Mouse (Mus musculus) Patski (cell line): Measurements from ENCODE around the gene Pin1rt1. TPM values are rescaled to one million over a fixed set of nuclear protein-coding genes. Genes with fewer than 3 reads are reported as not detected.

Experiments used
- ATAC-seq: fragments of 100-300 bp; one replicate; pipeline ENCODE4 v1.8.0; 2021
- CTCF ChIA-PET: fragments of 350-600 bp; sonication (Branson Sonifier 250); formaldehyde crosslinking; loops from one replicate; lab custom pipeline; 2022; ENCODE audit warnings: inconsistent platforms; lab: Charles Lee
- POLR2A ChIA-PET: fragments of 350-600 bp; sonication (Branson Sonifier 250); formaldehyde crosslinking; loops from one replicate; lab custom pipeline; 2022; ENCODE audit warnings: antibody characterized with exemption, inconsistent platforms; lab: Charles Lee
- DNase-seq: peaks from one replicate; pipeline ENCODE4 v3.0.0-alpha.2; 2011; ENCODE audit warnings: low read depth, low spot score
- H3K27me3 ChIP-seq: fragments of 371-371 bp; one replicate; pipeline ENCODE4 v1.5.1; 2021
- CTCF ChIP-seq: fragments of 100-300 bp; IDR thresholded peaks from one replicate; pipeline ENCODE4 v1.5.1; 2021
- in situ Hi-C: fragments of 300-500 bp; cut with MboI; formaldehyde crosslinking; loops from 3 replicates; pipeline ENCODE4 v1.11.1; 2018; ENCODE audit warnings: low pct_unique_long_range_greater_than_20kb, mixed read lengths
- polyA plus RNA-seq: library from polyadenylated mRNA; unstranded; gene quantifications from one replicate; pipeline ENCODE4 v1.2.3, GENCODE M21; 2021

Gene Pin1rt1
- polyA plus RNA-seq, 1 experiment from 2014 or later, result 0.06 TPM

GRCm38 (mm10) chr2:104692551-104692950 lies 23.6 kb downstream of the Pin1rt1 start:
- in situ Hi-C loops, result no loop called here
- ChIA-PET POLR2A (no interaction called here), CTCF (no interaction called here)
- TF ChIP-seq CTCF, result no peak
- ATAC-seq, result no peak
- H3K27me3 ChIP-seq, result no peaks in the 10 kb centered on the region
- DNase-seq, result no peak

- DNase-seq (no peak), ATAC-seq (no peak)
- in situ Hi-C loops, result no loop called here
- no peaks in the 10 kb centered on the region for H3K27me3 ChIP-seq
- TF ChIP-seq CTCF, result no peak
- POLR2A ChIA-PET, result no interaction called here
- CTCF ChIA-PET, result no interaction called here
Observed at GRCm38 (mm10) chr2:104690720-104691119, 25.5 kb downstream of the Pin1rt1 start.

- DNase-seq, result no peak
- in situ Hi-C loops, result no loop called here
- no peak for ATAC-seq
- ChIA-PET POLR2A (no interaction called here), CTCF (interaction anchor here (0.9 kb wide), 1 partner anchor 142 kb away, joined by 4 read pairs; no protein-coding TSS in a partner anchor)
- H3K27me3 ChIP-seq, result no peaks in the 10 kb centered on the region
- no peak for TF ChIP-seq CTCF
Observed at GRCm38 (mm10) chr2:104688724-104689123, 27.5 kb downstream of the Pin1rt1 start.

DNA sequence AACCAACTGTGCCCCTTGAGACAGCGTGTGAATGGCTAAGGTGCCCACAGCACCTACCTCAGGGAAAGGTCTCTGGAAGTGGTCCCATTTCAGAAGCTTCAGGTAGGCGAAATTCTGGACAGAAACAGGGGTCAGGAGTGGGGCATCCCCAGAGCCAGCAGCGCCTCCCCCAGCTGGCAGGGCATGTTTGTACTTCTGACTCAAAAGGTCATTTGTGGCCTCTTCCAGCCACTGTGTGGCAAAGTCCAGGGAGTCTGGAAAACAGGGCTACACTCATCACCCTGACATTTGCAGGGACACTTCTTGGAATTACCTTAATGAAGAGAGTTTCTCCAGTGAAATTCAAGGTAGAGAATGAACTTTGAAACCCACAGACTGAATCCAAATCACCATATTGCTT lies 27.9 kb downstream of the Pin1rt1 start:
- CTCF ChIA-PET, result interaction anchor here (0.9 kb wide), 1 partner anchor 143 kb away, joined by 4 read pairs; no protein-coding TSS in a partner anchor
- no peaks in the 10 kb centered on the region for H3K27me3 ChIP-seq
- no peak for TF ChIP-seq CTCF
- in situ Hi-C loops, result no loop called here
- POLR2A ChIA-PET, result no interaction called here
- no peak for DNase-seq
- no peak for ATAC-seq

GRCm38 (mm10) chr2:104687261-104687660 lies 28.9 kb downstream of the Pin1rt1 start:
- POLR2A ChIA-PET, result no interaction called here
- no peak for TF ChIP-seq CTCF
- DNase-seq (no peak), ATAC-seq (no peak)
- in situ Hi-C loops, result no loop called here
- CTCF ChIA-PET, result interaction anchor here (0.6 kb wide), 1 partner anchor 31 kb away, joined by 3 read pairs; no protein-coding TSS in a partner anchor
- no peaks in the 10 kb centered on the region for H3K27me3 ChIP-seq

DNA sequence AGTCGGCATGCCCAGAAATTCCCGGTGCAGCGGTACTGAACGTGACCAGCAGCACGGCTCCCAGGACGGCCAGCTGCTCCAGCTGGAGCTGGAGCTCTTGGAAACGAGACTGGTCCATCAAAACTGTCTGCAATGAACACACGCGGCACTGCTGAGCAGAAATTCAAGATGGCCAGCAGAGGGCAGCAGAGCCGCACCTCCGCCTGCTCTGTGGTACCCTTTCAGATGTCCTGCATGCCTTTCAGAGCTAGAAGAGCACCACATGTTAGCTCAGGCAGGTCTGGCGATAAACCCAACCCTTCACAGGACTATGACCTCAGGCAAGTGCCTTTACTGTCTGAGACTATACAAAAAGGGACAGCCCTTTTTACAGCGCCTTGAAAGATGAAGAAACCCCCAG lies 30.8 kb downstream of the Pin1rt1 start:
- no peak for DNase-seq
- in situ Hi-C loops, result no loop called here
- peak; percentile 87 for ATAC-seq
- ChIA-PET CTCF (interaction anchor here (0.5 to 2.5 kb wide), 40 partner anchors 9 to 353 kb away, joined by 3 to 18 read pairs (median 4); partner anchors contain the start of genes Depdc7, Pin1rt1 and Tcp11l1), POLR2A (no interaction called here)
- TF ChIP-seq CTCF, result peak; percentile 97
- H3K27me3 ChIP-seq, result no peaks in the 10 kb centered on the region

DNA sequence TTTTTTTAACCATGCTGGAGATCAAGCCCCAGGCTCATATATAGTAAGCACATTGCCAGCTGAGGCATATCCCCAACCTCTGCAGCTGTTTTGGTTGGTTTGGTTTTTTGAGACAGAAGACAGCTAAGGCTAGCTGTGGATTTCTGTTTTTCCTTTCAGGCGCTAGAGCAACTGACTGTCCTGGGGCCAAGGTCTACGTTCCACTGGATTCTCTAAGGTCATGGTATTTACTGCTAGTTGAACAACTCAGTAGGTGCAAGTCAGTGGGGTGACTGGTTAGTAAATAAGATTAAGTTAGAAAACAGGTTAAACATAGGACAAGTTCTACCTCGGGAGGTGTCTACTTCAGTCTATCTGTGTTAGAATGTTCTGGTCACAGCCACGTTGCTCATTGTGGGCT lies 31.4 kb downstream of the Pin1rt1 start:
- ATAC-seq, result no peak
- in situ Hi-C loops, result loop anchor here (5.0 kb wide), 1 partner anchor 68 kb away; no protein-coding TSS in a partner anchor
- no peak for DNase-seq
- ChIA-PET POLR2A (interaction anchor here (1.0 kb wide), 1 partner anchor 78 kb away, joined by 3 read pairs; no protein-coding TSS in a partner anchor), CTCF (interaction anchor here (0.6 to 2.5 kb wide), 32 partner anchors 8 to 353 kb away, joined by 3 to 18 read pairs (median 4); partner anchors contain the start of genes Depdc7, Pin1rt1 and Tcp11l1)
- no peak for TF ChIP-seq CTCF
- no peaks in the 10 kb centered on the region for H3K27me3 ChIP-seq

DNA sequence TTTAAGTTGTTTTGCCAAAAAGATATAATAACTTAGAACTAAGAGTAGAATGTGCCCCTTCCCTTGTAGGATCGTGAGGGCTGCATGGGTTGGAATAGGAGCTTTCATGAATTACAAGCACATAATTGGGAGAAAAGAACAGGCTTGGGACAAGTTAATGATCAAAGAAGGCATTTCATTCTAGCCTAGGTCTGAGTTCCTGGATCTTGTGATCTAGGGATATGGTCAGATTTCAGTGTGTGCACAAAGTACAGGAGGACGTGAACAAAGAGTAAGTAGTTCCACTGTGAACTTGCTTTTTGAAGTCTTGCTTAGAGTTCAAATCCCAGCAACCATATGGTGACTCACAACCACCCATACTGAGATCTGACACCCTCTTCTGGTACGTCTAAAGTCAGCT lies 38.9 kb downstream of the Pin1rt1 start:
- in situ Hi-C loops, result no loop called here
- ChIA-PET POLR2A (no interaction called here), CTCF (interaction anchor here (1.6 kb wide), 1 partner anchor 8 kb away, joined by 5 read pairs; no protein-coding TSS in a partner anchor)
- no peak for DNase-seq
- H3K27me3 ChIP-seq, result no peaks in the 10 kb centered on the region
- no peak for TF ChIP-seq CTCF
- no peak for ATAC-seq

GRCm38 (mm10) chr2:104671724-104672123 lies 44.5 kb downstream of the Pin1rt1 start:
- no peaks in the 10 kb centered on the region for H3K27me3 ChIP-seq
- DNase-seq, result no peak

DNA sequence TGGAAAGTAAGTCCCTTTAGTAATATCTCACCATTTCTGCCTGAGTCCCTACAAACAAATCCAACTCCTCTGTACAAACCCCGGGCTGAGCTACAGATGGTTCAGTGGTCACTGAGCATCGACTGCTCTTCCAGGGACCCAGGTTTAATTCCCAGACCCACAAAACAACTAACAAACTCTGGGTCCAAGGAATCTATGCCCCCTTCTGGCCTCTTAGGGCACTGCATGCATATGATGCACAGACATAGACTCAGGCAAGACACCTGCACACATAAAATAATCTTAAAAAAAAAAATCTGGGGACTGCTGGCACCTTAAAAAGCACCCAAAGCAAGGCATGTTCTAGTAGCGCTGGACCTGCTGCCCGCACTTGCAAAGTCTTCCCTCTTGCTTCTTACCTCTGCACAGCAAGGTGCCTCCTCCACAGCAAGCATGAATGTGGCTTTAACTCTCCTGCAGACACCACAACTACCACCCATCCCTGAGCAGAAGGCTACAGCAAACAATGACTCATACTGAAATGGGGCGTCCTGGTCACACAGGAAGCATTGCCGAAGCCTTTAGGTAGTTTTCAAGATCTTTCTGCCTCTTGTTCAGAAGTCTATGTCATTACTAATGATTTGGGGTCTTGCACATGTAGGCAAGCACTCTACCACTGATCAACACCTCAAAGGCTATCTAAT lies 46.9 kb downstream of the Pin1rt1 start:
- ChIA-PET POLR2A (no interaction called here), CTCF (interaction anchor here (1.6 kb wide), 1 partner anchor 11 kb away, joined by 4 read pairs; no protein-coding TSS in a partner anchor)
- in situ Hi-C loops, result no loop called here
- no peak for ATAC-seq
- peak; percentile 43 for TF ChIP-seq CTCF
- no peaks in the 10 kb centered on the region for H3K27me3 ChIP-seq
- DNase-seq, result no peak

More at GRCm38 (mm10) chr2:104671724-104672123, 44.5 kb downstream of the Pin1rt1 start:
- ChIA-PET POLR2A (no interaction called here), CTCF (interaction anchor here (0.9 to 1.8 kb wide), 2 partner anchors 11 to 13 kb away, joined by 4 read pairs; no protein-coding TSS in a partner anchor)
- no peak for TF ChIP-seq CTCF
- no peak for ATAC-seq
- in situ Hi-C loops, result no loop called here

Other genes starting within 250 kb of the Pin1rt1 start
- gene Hipk3, start 221.9 kb downstream of the Pin1rt1 start, polyA plus RNA-seq, result 45.5 TPM
- gene Cstf3, start 125.9 kb downstream of the Pin1rt1 start, polyA plus RNA-seq, result 30.9 TPM
- 26.0 TPM for gene Tcp11l1, start 4.2 kb downstream of the Pin1rt1 start, polyA plus RNA-seq
- gene Depdc7, start 26.5 kb upstream of the Pin1rt1 start, polyA plus RNA-seq, result 19.8 TPM
- gene Qser1, start 100.4 kb upstream of the Pin1rt1 start, polyA plus RNA-seq, result 20.2 TPM
- gene Prrg4, start 133.5 kb upstream of the Pin1rt1 start, polyA plus RNA-seq, result 6.5 TPM
- 4.8 TPM for gene Ccdc73, start 151.4 kb upstream of the Pin1rt1 start, polyA plus RNA-seq